9 mouse cellular contexts compared by ENCODE assay signal in genomic region chr2:26663551-26663950, GRCm38 (mm10). TPM values are rescaled to one million over a fixed set of nuclear protein-coding genes. Genes with fewer than 3 reads are reported as not detected.
DNase-seq lines count a peak whose midpoint lies in the region; TF ChIP-seq lines count a peak whose summit lies in the region.
"Not testable (repeated sequence)": the region's sequence is repeated elsewhere in the genome, so short reads cannot be mapped to it uniquely, and the experiment has no call there.
"Had no signal": no experiment of that assay in that cellular context is flagged by ENCODE, and none has a peak within 500 bp of the region (broad histone marks: within the 10 kb centered on the region; RNA-seq: fewer than 3 reads in every experiment).

No protein-coding gene starts in this region.

- 83% methylated on average over 1 of the region's 1 CpGs for WGBS in spleen, adult 2 months

- H3K4me3 ChIP-seq in spleen, adult 2 months (ENCODE audit: extremely low read depth, insufficient read depth, insufficient read length), result not testable (repeated sequence)

- H3K27ac ChIP-seq in spleen, adult 2 months (ENCODE audit: insufficient read depth, low read length), result not testable (repeated sequence)

- TF ChIP-seq CTCF in spleen, adult 2 months (IDR thresholded peaks at IDR 0.05; ENCODE audit: extremely low read depth, insufficient read depth, insufficient read length, insufficient replicate concordance), result peak; percentile 15; the same call in 1 of the 2 replicates

- H3K36me3 ChIP-seq in spleen, adult 2 months (ENCODE audit: control insufficient read depth, insufficient read depth, low read length), result not testable (repeated sequence)

- intact Hi-C loops in left cerebral cortex, postnatal 4 days (cut with DNase I), result not testable (repeated sequence)

- DNase-seq in R1 (ENCODE audit: low read depth, low spot score), result peak; percentile 76
- peak; percentile 53 to 81 for DNase-seq in cerebellum, postnatal 14 days
- peak; percentile 68 for DNase-seq in gastrocnemius, postnatal 10 days
- peak; percentile 86 for DNase-seq in induced T-regulatory cell, adult 2 months (ENCODE audit: low read depth)
- peak; percentile 46 for DNase-seq in left cerebral cortex, postnatal 4 days
- peak; percentile 47 for DNase-seq in mesoderm, embryonic 11.5 days (ENCODE audit: low read depth, low spot score)
- peak in 1 of 2 experiments; percentile 51 for DNase-seq in spleen, adult 2 months (ENCODE audit: low read depth in 1 of 2, low spot score in 2 of 2)

- not testable (repeated sequence) for H3K27me3 ChIP-seq in spleen, adult 2 months (ENCODE audit: control insufficient read depth, insufficient read depth, low read length)

- not testable (repeated sequence) for H3K4me1 ChIP-seq in spleen, adult 2 months (ENCODE audit: control insufficient read depth, insufficient read depth, insufficient read length)

- TF ChIP-seq POLR2A in spleen, adult 2 months (IDR thresholded peaks at IDR 0.05; ENCODE audit: low read depth, low read length), result not testable (repeated sequence)

RNA-seq across cellular contexts. Expression of gene Lcn4, which starts 7.5 kb away (rescaled TPM):
- total RNA-seq in gastrocnemius, postnatal 10 days (2021), result not detected
- not detected for total RNA-seq in left cerebral cortex, postnatal 4 days (2021)
- 0.90 and 1.3 TPM in 2 replicates for polyA plus RNA-seq in spleen, adult 2 months (2012; rRNA removed)
- total RNA-seq: left cerebral cortex, postnatal 10 days had no signal
- polyA plus RNA-seq: hindbrain, embryonic 16.5 days had no signal

RNA-seq across cellular contexts. Expression of gene Fam69b, which starts 35.3 kb away (rescaled TPM):
- 1 to 10 TPM; 2.9 to 3.4 TPM for total RNA-seq in gastrocnemius, postnatal 10 days (2021)
- total RNA-seq in left cerebral cortex, postnatal 4 days (2021), result 10 to 100 TPM; 81.8 to 85.1 TPM
- polyA plus RNA-seq in spleen, adult 2 months (2012; rRNA removed), result 3.0 and 3.6 TPM in 2 replicates

RNA-seq across cellular contexts. Expression of gene Agpat2, which starts 59.3 kb away (rescaled TPM):
- 1 to 10 TPM; 9.3 to 9.4 TPM for total RNA-seq in gastrocnemius, postnatal 10 days (2021)
- 1 to 10 TPM; 2.8 to 3.9 TPM for total RNA-seq in left cerebral cortex, postnatal 4 days (2021)
- 22.7 and 27.7 TPM in 2 replicates for polyA plus RNA-seq in spleen, adult 2 months (2012; rRNA removed)

Comparison
In these comparisons a context has a peak if more than half of its experiments do, and no peak if none do; other contexts are left out.
1. RNA of gene Fam69b, which starts 35.3 kb away (total RNA-seq): 81.8 to 85.1 TPM in left cerebral cortex, postnatal 4 days; 2.9 to 3.4 TPM in gastrocnemius, postnatal 10 days; every median in the first group is over 10 times any median in the second.